In genomic region chr12:8231101-8231500, GRCm38 (mm10) we compare ENCODE assay signal across 16 mouse cellular contexts.
"Had no signal": no experiment of that assay in that cellular context is flagged by ENCODE, and none has a peak within 500 bp of the region (broad histone marks: within the 10 kb centered on the region; RNA-seq: fewer than 3 reads in every experiment).

No protein-coding gene starts in this region.

- H3K9ac ChIP-seq: liver, embryonic 13.5 days; midbrain, embryonic 13.5 days had no signal

- H3K4me3 ChIP-seq: left cerebral cortex, adult 2 months; liver, embryonic 13.5 days; megakaryocyte, embryonic 14.5 days; midbrain, embryonic 10.5 days; midbrain, embryonic 13.5 days had no signal

- H3K4me1 ChIP-seq: liver, embryonic 13.5 days; midbrain, embryonic 10.5 days; midbrain, embryonic 13.5 days had no signal

- DNase-seq: kidney, adult 18-20 months; kidney, adult 9 months; kidney, postnatal 14 days; kidney, postnatal 4 days; layer of hippocampus, postnatal 36 days; liver, embryonic 13.5 days; lung, adult 2 months; lung, postnatal 14 days; lung, postnatal 4 days; thymus, adult 2 months; thymus, postnatal 25 days had no signal

- ATAC-seq: midbrain, embryonic 13.5 days had no signal

- H3K9me3 ChIP-seq: liver, embryonic 13.5 days; megakaryocyte, embryonic 14.5 days; midbrain, embryonic 10.5 days; midbrain, embryonic 13.5 days had no signal

- H3K27me3 ChIP-seq: liver, embryonic 13.5 days; megakaryocyte, embryonic 14.5 days; midbrain, embryonic 13.5 days had no signal

- H3K27ac ChIP-seq: left cerebral cortex, adult 2 months; liver, embryonic 13.5 days; midbrain, embryonic 10.5 days; midbrain, embryonic 13.5 days; stomach, postnatal 0 days had no signal

- H3K4me2 ChIP-seq: liver, embryonic 13.5 days; midbrain, embryonic 13.5 days had no signal
